Mouse (Mus musculus) spleen, postnatal 36 days (tissue): ENCODE data around the gene Hoxc8.

Experiments used
- DNase-seq, 2 experiments: peaks; one replicate each; pipeline ENCODE4 v3.0.0; 2022; ENCODE audit warnings: low spot score in 2 of 2, mixed read lengths in 1 of 2

The Hoxc8 gene

DNA sequence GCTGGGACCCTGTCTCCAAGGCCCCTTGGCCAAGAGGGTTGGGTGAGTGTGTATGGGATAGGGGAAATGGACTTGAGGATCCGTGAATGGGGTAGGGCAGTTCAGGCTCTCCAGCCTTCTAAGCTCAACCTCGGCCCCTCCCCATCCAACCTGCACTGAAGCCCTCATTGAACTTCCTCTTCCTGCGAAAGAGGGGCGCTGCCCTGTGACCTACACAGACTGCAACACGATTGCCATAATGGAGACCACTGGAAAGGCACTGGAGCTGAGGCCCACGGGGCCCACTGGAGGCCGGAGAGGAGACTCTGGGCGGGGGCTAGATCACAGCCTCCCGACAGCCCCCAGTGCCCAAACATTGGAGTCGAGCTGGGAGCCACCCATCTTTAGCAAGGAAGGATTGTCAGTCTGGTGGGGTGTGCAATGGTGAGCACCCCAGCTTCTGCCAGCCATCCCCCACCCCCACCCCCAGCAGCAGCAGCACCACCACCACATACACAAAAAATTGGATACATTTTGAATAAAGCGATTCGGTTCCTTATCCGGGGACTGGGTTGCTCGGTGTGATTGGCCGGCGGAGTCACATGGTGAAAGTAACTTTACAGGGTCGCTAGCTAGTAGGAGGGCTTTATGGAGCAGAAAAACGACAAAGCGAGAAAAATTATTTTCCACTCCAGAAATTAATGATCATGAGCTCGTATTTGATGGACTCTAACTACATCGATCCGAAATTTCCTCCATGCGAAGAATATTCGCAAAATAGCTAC is 43.8 kb downstream of the Hoxc8 start:
- DNase-seq = no peak

DNA sequence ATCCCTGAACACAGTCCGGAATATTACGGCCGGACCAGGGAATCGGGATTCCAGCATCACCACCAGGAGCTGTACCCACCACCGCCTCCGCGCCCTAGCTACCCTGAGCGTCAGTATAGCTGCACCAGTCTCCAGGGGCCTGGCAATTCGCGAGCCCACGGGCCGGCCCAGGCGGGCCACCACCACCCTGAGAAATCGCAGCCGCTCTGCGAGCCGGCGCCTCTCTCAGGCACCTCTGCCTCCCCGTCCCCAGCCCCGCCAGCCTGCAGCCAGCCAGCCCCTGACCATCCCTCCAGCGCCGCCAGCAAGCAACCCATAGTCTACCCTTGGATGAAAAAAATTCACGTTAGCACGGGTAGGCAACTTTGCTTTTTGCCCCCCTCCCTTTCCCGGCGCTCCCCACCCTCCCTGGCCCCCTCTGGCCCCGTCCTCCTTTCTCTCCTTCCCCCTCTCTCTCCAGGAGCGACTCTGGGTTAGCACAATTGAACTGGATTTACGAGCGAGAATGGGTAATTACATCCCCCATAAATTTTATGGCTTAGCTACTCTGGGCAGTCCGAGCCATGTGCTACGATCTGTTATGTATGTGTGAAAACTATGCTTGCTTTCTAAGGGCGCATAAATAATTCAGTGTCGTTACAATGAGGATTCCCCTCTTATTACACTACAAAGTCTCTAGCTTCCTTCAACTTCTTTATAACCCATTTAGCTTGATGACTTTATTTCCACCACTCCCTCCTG is 44.6 kb downstream of the Hoxc8 start:
- DNase-seq = no peak

DNA sequence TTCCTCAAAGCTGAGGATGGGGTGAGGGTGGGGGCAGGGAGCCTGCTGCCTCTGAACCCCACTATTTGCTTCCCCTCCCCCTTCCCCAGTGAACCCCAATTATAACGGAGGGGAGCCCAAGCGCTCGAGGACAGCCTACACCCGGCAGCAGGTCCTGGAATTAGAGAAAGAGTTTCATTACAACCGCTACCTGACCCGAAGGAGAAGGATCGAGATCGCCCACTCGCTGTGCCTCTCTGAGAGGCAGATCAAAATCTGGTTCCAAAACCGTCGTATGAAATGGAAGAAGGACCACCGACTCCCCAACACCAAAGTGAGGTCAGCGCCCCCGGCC is 45.1 kb downstream of the Hoxc8 start:
- no peak for DNase-seq

DNA sequence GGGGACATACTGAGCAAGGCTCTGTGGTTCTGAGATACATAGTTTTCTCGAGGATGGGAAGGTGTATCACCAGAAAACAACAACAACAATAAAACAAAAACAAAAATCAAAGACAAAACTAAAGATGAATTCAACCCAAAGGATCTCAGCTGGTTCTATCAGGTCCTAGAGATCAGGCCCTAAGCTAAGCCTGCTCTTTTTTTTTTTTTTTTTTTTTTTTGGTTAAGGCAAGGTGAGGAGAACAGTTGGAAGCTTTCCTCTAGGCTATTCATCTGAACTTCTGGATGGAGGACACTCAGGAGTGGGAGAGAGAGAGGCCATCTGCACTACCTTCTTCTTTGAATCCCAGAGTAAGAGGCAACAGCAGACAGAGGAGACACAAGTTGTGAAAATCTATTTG is 47.2 kb downstream of the Hoxc8 start:
- no peak for DNase-seq

DNA sequence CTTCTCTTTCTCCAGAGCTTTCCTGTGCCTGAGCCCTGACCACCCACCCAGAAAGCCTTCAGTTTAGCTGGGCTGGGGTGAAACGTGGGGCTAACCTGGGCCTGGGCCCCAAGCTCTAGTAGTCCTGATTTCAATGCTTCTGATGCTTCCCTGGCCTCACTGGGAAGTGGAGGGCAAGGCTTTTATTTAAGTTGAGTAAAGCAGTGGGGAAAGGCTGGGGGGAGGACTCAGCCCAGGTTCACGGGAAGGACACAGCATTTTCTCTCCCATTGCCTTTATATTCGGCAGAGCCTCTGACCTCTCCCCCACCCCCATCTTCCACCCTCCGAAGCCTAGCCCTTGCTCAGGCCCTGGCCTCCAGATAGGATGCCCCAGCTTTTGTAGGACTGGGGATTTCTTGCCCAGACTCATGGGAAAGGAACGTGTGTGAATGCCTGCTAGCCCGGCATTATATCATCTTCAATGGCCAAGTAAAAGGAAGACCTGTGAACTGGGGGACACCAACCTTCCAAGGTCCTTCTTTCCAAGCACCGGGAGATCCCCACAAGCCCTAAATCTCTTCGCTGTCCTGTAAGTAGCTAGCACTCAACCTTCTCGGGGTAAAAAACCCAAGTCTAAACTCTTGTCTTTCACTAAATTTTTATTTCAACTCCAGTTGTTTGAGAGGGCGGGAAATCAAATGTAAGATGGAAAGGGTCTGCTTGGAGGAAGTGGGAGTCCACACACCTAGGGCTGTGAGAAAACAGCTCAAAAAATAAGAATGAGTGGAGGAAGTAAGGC is 48.5 kb downstream of the Hoxc8 start:
- DNase-seq = no peak

DNA sequence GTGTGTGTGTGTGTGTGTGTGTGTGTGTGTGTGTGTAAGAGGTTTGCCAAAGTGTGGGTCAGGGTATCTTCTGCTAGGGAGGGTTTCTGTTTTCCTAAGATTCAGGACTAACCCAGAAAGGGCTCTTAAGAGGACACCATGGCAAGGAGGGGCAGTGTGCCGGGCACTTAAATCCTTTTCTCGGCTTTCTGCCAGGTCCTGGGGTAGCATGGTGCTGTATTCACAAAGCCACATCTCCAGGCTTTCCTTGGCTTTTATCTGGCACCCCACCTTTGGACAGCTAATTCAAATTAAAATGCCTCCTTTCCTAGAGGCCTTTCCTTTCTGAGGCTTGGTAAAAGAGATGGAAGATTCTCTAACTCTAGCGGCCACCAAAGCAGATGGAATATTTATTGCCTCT is 49.2 kb downstream of the Hoxc8 start:
- DNase-seq = no peak

DNA sequence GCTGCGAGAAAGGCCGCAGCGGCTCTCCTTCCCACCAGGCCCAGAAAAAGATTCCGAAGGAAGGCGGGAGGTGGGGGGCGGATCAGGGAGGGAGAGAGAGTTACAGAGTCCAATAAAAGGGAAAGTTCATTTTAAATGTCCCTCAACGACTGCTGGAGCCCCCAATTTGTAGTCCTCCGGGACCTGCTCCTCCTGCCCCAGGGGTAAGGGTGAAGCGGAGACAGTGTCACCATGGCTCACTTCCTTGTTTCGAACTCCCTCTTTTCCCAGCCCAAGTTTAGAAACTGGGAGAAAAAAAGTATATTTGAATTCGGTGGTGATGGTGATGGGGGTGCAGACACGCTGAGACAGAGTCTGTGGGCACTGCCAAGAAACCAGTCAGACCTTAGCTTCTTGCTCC is 50.2 kb downstream of the Hoxc8 start:
- DNase-seq = no peak

DNA sequence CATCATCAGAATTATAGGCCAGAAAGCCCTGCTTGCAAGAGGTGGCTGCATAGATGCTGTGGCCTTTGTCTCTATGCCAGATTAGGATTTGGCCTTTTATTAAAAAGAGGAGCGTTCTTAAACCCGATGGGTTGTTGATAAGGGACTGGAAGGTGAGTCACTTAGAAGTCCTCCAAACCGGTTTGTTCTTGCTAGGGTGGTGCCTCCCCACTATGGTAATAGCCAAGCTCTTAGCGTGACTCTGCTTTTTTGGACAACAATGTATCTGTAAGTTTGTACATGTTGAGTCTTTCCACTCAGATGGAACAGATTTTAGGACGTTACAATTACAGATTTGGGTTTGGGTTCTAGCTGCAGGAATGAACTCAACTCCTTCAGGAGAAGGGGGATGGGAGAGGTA is 51.2 kb downstream of the Hoxc8 start:
- no peak for DNase-seq

DNA sequence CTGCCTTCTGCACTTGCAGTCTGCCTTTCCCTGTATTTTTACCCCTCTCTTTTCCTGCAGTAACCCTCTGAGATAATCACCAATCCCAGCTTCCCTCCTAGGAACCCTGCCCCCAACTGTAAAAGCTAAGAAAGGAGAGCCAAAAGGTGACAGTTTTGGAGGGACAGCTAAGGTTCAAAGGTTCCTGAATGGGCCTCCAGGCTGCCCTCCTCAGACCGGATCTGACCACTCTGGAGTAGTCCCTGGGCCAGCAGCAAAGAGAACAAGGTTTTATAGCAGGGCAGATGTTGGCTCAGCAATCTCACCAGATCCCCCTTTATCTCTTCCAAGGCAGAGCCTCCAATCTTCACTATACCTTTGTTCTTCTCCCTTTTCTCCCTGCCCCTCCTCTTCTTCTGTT is 51.8 kb downstream of the Hoxc8 start:
- DNase-seq = no peak
